Mouse (Mus musculus) adrenal gland, adult (tissue): ENCODE results near the gene Tlcd2.

Experiments
- DNase-seq, 2 experiments: peaks; one replicate each; pipeline ENCODE4 v3.0.0; 2022 to 2023; ENCODE audit warnings: low spot score in 1 of 2; ENCODE audit not compliant: inconsistent age in 2 of 2

Tlcd2 gene

DNA sequence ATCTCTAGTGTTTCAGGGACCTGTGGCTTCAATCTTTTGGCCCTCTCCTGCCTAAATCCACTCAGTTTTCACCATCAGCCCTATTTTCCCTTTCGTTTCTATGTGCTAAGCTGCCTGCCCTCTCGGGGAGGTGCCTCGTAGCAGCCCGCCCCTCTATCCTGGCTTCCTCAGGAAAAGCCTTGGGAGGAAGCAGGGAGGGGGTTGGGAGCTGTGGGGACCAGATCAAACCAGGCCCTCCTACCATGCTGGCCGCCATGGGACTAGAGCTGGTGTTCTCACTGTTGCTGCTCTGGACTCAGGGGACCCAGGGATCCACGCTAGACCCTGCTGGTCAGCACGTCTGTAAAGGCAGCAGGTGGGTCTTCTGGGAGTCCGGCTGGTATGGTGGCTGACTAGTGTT is 51.8 kb downstream of the Tlcd2 start, which contains the start of gene Scarf1:
TSS of gene Scarf1 (plus strand) at position 205 of the 400 bp plus-strand sequence.
- peak; percentile 60 to 77 for DNase-seq

- no peak for DNase-seq
These were observed 53.7 kb downstream of the Tlcd2 start for GRCm38 (mm10) chr11:75515186-75515585.

DNA sequence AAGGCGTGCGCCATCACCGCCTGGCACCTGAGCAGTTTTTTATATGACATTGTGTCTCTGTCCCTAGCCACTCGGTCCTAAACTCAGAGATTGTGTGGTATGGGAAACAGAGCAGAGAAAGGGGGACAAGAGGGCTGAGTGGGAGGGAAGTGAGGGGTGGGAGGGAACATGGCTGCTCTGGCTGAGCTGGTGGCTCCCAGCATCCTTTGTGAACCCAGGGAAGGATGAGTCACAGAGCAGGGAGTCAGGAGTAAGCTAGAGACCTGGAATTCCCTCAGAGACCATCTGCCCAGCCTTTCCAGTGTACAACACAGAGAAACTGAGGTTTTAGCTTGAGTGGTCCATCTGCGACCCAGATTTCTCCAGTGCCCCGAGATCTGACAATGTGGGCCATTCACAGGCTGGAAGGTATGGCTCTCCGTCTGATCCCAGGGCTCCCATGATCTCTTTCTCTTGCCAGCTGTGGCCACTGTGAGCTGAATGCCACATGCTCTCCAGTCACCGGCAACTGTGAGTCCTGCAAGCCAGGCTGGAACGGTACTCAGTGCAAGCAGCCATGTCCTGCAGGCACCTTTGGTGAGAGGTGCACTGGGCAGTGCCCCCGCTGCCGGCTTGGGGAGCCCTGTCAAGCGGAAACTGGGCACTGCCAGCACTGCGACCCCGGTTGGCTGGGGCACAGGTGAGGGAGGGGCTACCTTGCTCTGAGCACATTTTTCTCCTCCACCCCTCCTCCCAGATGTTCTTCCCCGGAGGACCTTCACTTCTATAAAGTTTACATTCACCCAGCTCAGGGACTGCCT is 58.5 kb downstream of the Tlcd2 start:
- no peak for DNase-seq
